Mouse (Mus musculus): ENCODE measurements around the gene Gm4064. TPM values are rescaled to one million over a fixed set of nuclear protein-coding genes. Genes with fewer than 3 reads are reported as not detected.
"Not testable (repeated sequence)": the region's sequence is repeated elsewhere in the genome, so short reads cannot be mapped to it uniquely, and the experiment has no call there.

The Gm4064 gene
- polyA plus RNA-seq (2016; fragmentation: Nextera tagmentation; extraction: Ambion mirVana) = 0.11 TPM in 1 of 2 replicates, not detected in the other

DNA sequence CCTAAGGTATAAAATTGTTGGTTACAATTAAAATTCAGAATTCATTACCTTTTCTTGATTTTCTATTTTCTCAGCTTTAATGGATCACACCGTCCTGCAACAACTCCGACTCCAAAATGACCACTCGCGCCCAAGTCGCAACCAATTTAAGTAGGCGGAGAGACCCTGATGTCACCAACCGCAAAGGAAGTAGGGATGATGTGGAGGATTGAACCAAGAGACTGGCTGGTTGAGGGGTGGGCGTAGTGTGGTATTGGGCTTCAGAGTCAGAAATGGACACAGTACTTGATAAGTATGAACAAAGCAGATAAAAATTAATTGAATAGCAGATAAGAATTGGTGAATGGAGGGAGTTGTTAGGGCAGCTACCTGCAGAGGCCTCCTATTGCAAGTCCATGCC lies at the start of gene Gm4064:
Gene Gm4064, minus strand, starts transcription at position 101 of the 400 bp plus-strand sequence.
- not testable (repeated sequence) for H3K36me3 ChIP-seq (replicated peaks); H3K9me3 ChIP-seq; H3K27me3 ChIP-seq (ENCODE audit: poor library complexity, severe bottlenecking); DNase-seq (ENCODE audit: extremely low spot score, low spot score); H3K4me1 ChIP-seq; H3K27ac ChIP-seq; H3K4me3 ChIP-seq
- no CpG with 5 or more reads among the region's 8 CpGs for WGBS

DNA sequence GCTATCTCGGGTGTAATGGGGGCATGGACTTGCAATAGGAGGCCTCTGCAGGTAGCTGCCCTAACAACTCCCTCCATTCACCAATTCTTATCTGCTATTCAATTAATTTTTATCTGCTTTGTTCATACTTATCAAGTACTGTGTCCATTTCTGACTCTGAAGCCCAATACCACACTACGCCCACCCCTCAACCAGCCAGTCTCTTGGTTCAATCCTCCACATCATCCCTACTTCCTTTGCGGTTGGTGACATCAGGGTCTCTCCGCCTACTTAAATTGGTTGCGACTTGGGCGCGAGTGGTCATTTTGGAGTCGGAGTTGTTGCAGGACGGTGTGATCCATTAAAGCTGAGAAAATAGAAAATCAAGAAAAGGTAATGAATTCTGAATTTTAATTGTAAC lies 34.4 kb upstream of the Gm4064 start, which contains the start of the genes Rbmy and Gm10256:
Gene Rbmy, plus strand, starts transcription at position 301 of the 400 bp plus-strand sequence.
Gene Gm10256, plus strand, starts transcription at position 320 of the 400 bp plus-strand sequence.
- H3K36me3 ChIP-seq (replicated peaks); H3K27me3 ChIP-seq (ENCODE audit: poor library complexity, severe bottlenecking); H3K4me3 ChIP-seq; H3K9me3 ChIP-seq; H3K27ac ChIP-seq; DNase-seq (ENCODE audit: extremely low spot score, low spot score); H3K4me1 ChIP-seq: not testable (repeated sequence)
- no CpG with 5 or more reads among the region's 9 CpGs for WGBS

Other genes with a start within 250 kb of the Gm4064 start
- gene H2al2c, start 197.1 kb downstream of the Gm4064 start, polyA plus RNA-seq (2016; fragmentation: Nextera tagmentation; extraction: Ambion mirVana) = not detected in 2 replicates
- gene Sry, start 132.5 kb downstream of the Gm4064 start, polyA plus RNA-seq (2016; fragmentation: Nextera tagmentation; extraction: Ambion mirVana) = not detected in 2 replicates
- not detected in 2 replicates for gene H2al2b, start 75.5 kb downstream of the Gm4064 start, polyA plus RNA-seq (2016; fragmentation: Nextera tagmentation; extraction: Ambion mirVana)
- not detected in 2 replicates for gene Rbmy, start 34.5 kb upstream of the Gm4064 start, polyA plus RNA-seq (2016; fragmentation: Nextera tagmentation; extraction: Ambion mirVana)
- not detected in 2 replicates for gene Gm10256, start 34.5 kb upstream of the Gm4064 start, polyA plus RNA-seq (2016; fragmentation: Nextera tagmentation; extraction: Ambion mirVana)
- gene Gm10352, start 104.8 kb upstream of the Gm4064 start, polyA plus RNA-seq (2016; fragmentation: Nextera tagmentation; extraction: Ambion mirVana) = 0.17 TPM in 1 of 2 replicates, not detected in the other
- not detected in 2 replicates for gene Gm29289, start 136.4 kb upstream of the Gm4064 start, polyA plus RNA-seq (2016; fragmentation: Nextera tagmentation; extraction: Ambion mirVana)

Data from forebrain, embryonic 10.5 days (tissue).